Mouse (Mus musculus) limb, embryonic 11.5 days (tissue): ENCODE results near the gene Tubgcp4. TPM values are rescaled to one million over a fixed set of nuclear protein-coding genes. Genes with fewer than 3 reads are reported as not detected.

Experiments
- polyA plus RNA-seq: library from polyadenylated mRNA; unstranded; fragments of >200 nt; fragmentation: Nextera tagmentation; extraction: Ambion mirVana; gene quantifications from 2 replicates; pipeline ENCODE4 v1.2.1, GENCODE M21; 2014

Tubgcp4 gene
- polyA plus RNA-seq, 1 experiment from 2014 or later = 67.2 TPM

Other genes with a start within 250 kb of the Tubgcp4 start
- 23.2 and 27.7 TPM in 2 replicates for gene Ubr1, start 199.9 kb upstream of the Tubgcp4 start, polyA plus RNA-seq
- gene Tmem62, start 193.6 kb upstream of the Tubgcp4 start, polyA plus RNA-seq = 0.93 and 1.9 TPM in 2 replicates
- gene Ccndbp1, start 162.3 kb upstream of the Tubgcp4 start, polyA plus RNA-seq = 32.7 and 36.6 TPM in 2 replicates
- gene Epb42, start 133.6 kb upstream of the Tubgcp4 start, polyA plus RNA-seq = 3.0 and 4.8 TPM in 2 replicates
- gene Tgm5, start 84.8 kb upstream of the Tubgcp4 start, polyA plus RNA-seq = not detected in 2 replicates
- gene Tgm7, start 60.9 kb upstream of the Tubgcp4 start, polyA plus RNA-seq = not detected in 2 replicates
- 23.0 and 24.6 TPM in 2 replicates for gene Adal, start 30.2 kb upstream of the Tubgcp4 start, polyA plus RNA-seq
- gene Lcmt2, start 30.0 kb upstream of the Tubgcp4 start, polyA plus RNA-seq = 19.6 and 22.6 TPM in 2 replicates
- gene Zscan29, start 471 bp downstream of the Tubgcp4 start, polyA plus RNA-seq = 11.7 and 12.6 TPM in 2 replicates
- 104 TPM in 2 replicates for gene Trp53bp1, start 100.8 kb downstream of the Tubgcp4 start, polyA plus RNA-seq
- gene Map1a, start 118.9 kb downstream of the Tubgcp4 start, polyA plus RNA-seq = 2.9 and 3.6 TPM in 2 replicates
- 8.5 and 8.6 TPM in 2 replicates for gene Ppip5k1, start 184.7 kb downstream of the Tubgcp4 start, polyA plus RNA-seq
- gene Ckmt1, start 187.1 kb downstream of the Tubgcp4 start, polyA plus RNA-seq = 2.0 and 2.1 TPM in 2 replicates
- not detected in 2 replicates for gene Strc, start 216.5 kb downstream of the Tubgcp4 start, polyA plus RNA-seq
- gene Pdia3, start 243.1 kb downstream of the Tubgcp4 start, polyA plus RNA-seq = 540 and 632 TPM in 2 replicates
- 1.7 and 2.0 TPM in 2 replicates for gene Catsper2, start 243.1 kb downstream of the Tubgcp4 start, polyA plus RNA-seq